Mouse (Mus musculus): ENCODE data around the gene Ybx3. TPM values are rescaled to one million over a fixed set of nuclear protein-coding genes. Genes with fewer than 3 reads are reported as not detected.

The Ybx3 gene
- polyA plus RNA-seq, 1 experiment = 75.0 TPM

- peaks cover 3% of the 10 kb centered on the region for H3K4me1 ChIP-seq (ENCODE audit: control insufficient read depth, insufficient read depth, low read length)
- H3K27ac ChIP-seq (ENCODE audit: insufficient read depth, low read length) = no peak overlapping the region
- H3K4me3 ChIP-seq (ENCODE audit: insufficient read depth, low read length) = no peak overlapping the region
- no peak for TF ChIP-seq POLR2A (IDR thresholded peaks at IDR 0.05; ENCODE audit: extremely low read depth, insufficient read depth, low read length)
- TF ChIP-seq CTCF (IDR thresholded peaks at IDR 0.05; ENCODE audit: extremely low read depth, insufficient read depth, low read length) = no peak
Observed at GRCm38 (mm10) chr6:131370767-131371166, 17.5 kb downstream of the Ybx3 start.

- TF ChIP-seq POLR2A (IDR thresholded peaks at IDR 0.05; ENCODE audit: extremely low read depth, insufficient read depth, low read length) = no peak
- TF ChIP-seq CTCF (IDR thresholded peaks at IDR 0.05; ENCODE audit: extremely low read depth, insufficient read depth, low read length) = no peak
- peaks cover under 1% of the 10 kb centered on the region for H3K4me1 ChIP-seq (ENCODE audit: control insufficient read depth, insufficient read depth, low read length)
- H3K27ac ChIP-seq (ENCODE audit: insufficient read depth, low read length) = no peak overlapping the region
- H3K4me3 ChIP-seq (ENCODE audit: insufficient read depth, low read length) = no peak overlapping the region
Observed at GRCm38 (mm10) chr6:131369866-131370616, 18.2 kb downstream of the Ybx3 start.

GRCm38 (mm10) chr6:131367101-131367500 is 21.2 kb downstream of the Ybx3 start:
- Histone ChIP-seq H3K4me3 (ENCODE audit: insufficient read depth, low read length) (no peak overlapping the region), H3K27ac (ENCODE audit: insufficient read depth, low read length) (no peak overlapping the region), H3K4me1 (ENCODE audit: control insufficient read depth, insufficient read depth, low read length) (no peaks in the 10 kb centered on the region)
- TF ChIP-seq POLR2A (IDR thresholded peaks at IDR 0.05; ENCODE audit: extremely low read depth, insufficient read depth, low read length) (no peak), CTCF (IDR thresholded peaks at IDR 0.05; ENCODE audit: extremely low read depth, insufficient read depth, low read length) (peak; percentile 66)

GRCm38 (mm10) chr6:131364353-131364752 is 23.9 kb downstream of the Ybx3 start:
- no peak overlapping the region for H3K4me3 ChIP-seq (ENCODE audit: insufficient read depth, low read length)
- TF ChIP-seq POLR2A (IDR thresholded peaks at IDR 0.05; ENCODE audit: extremely low read depth, insufficient read depth, low read length) (no peak), CTCF (IDR thresholded peaks at IDR 0.05; ENCODE audit: extremely low read depth, insufficient read depth, low read length) (no peak)
- H3K4me1 ChIP-seq (ENCODE audit: control insufficient read depth, insufficient read depth, low read length) = no peaks in the 10 kb centered on the region
- no peak overlapping the region for H3K27ac ChIP-seq (ENCODE audit: insufficient read depth, low read length)

- no peak for TF ChIP-seq CTCF (IDR thresholded peaks at IDR 0.05; ENCODE audit: extremely low read depth, insufficient read depth, low read length)
- TF ChIP-seq POLR2A (IDR thresholded peaks at IDR 0.05; ENCODE audit: extremely low read depth, insufficient read depth, low read length) = no peak
- Histone ChIP-seq H3K27ac (ENCODE audit: insufficient read depth, low read length) (no peak overlapping the region), H3K4me3 (ENCODE audit: insufficient read depth, low read length) (no peak overlapping the region), H3K4me1 (ENCODE audit: control insufficient read depth, insufficient read depth, low read length) (no peaks in the 10 kb centered on the region)
Observed at GRCm38 (mm10) chr6:131362987-131363765, 25.1 kb downstream of the Ybx3 start.

- no peaks in the 10 kb centered on the region for H3K4me1 ChIP-seq (ENCODE audit: control insufficient read depth, insufficient read depth, low read length)
- no peak overlapping the region for H3K4me3 ChIP-seq (ENCODE audit: insufficient read depth, low read length)
- H3K27ac ChIP-seq (ENCODE audit: insufficient read depth, low read length) = no peak overlapping the region
- no peak for TF ChIP-seq POLR2A (IDR thresholded peaks at IDR 0.05; ENCODE audit: extremely low read depth, insufficient read depth, low read length)
Observed at GRCm38 (mm10) chr6:131360693-131361092, 27.6 kb downstream of the Ybx3 start.

GRCm38 (mm10) chr6:131359543-131359942 is 28.7 kb downstream of the Ybx3 start:
- TF ChIP-seq POLR2A (IDR thresholded peaks at IDR 0.05; ENCODE audit: extremely low read depth, insufficient read depth, low read length) (no peak), CTCF (IDR thresholded peaks at IDR 0.05; ENCODE audit: extremely low read depth, insufficient read depth, low read length) (no peak)
- Histone ChIP-seq H3K27ac (ENCODE audit: insufficient read depth, low read length) (no peak overlapping the region), H3K4me1 (ENCODE audit: control insufficient read depth, insufficient read depth, low read length) (no peaks in the 10 kb centered on the region), H3K4me3 (ENCODE audit: insufficient read depth, low read length) (no peak overlapping the region)

- no peak overlapping the region for H3K27ac ChIP-seq (ENCODE audit: insufficient read depth, low read length)
- TF ChIP-seq POLR2A (IDR thresholded peaks at IDR 0.05; ENCODE audit: extremely low read depth, insufficient read depth, low read length) = no peak
- no peak for TF ChIP-seq CTCF (IDR thresholded peaks at IDR 0.05; ENCODE audit: extremely low read depth, insufficient read depth, low read length)
- H3K4me1 ChIP-seq (ENCODE audit: control insufficient read depth, insufficient read depth, low read length) = no peaks in the 10 kb centered on the region
- H3K4me3 ChIP-seq (ENCODE audit: insufficient read depth, low read length) = no peak overlapping the region
Observed at GRCm38 (mm10) chr6:131354913-131355312, 33.4 kb downstream of the Ybx3 start.

- H3K4me3 ChIP-seq (ENCODE audit: insufficient read depth, low read length) = no peak within 1 kb of the TSS; the same call in 1 of the 2 replicates
- no peak within 1 kb of the TSS for H3K27ac ChIP-seq (ENCODE audit: insufficient read depth, low read length)
- TF ChIP-seq POLR2A (IDR thresholded peaks at IDR 0.05; ENCODE audit: extremely low read depth, insufficient read depth, low read length) = no peak
- TF ChIP-seq CTCF (IDR thresholded peaks at IDR 0.05; ENCODE audit: extremely low read depth, insufficient read depth, low read length) = peak; percentile 74
- no peaks in the 10 kb centered on the region for H3K4me1 ChIP-seq (ENCODE audit: control insufficient read depth, insufficient read depth, low read length)
Observed at GRCm38 (mm10) chr6:131353352-131353919, 34.8 kb downstream of the Ybx3 start, which contains the start of gene Styk1. Styk1 (minus strand) TSS chr6:131353597.
